Mouse (Mus musculus): Measurements from ENCODE around the gene Slitrk6. TPM values are rescaled to one million over a fixed set of nuclear protein-coding genes. Genes with fewer than 3 reads are reported as not detected.
A peak's percentile ranks its signal among the peaks of the same experiment; 100 is the strongest.

Slitrk6 gene
- polyA plus RNA-seq (2016; fragmentation: Nextera tagmentation; extraction: Ambion mirVana), result 11.4 and 12.5 TPM in 2 replicates

DNA sequence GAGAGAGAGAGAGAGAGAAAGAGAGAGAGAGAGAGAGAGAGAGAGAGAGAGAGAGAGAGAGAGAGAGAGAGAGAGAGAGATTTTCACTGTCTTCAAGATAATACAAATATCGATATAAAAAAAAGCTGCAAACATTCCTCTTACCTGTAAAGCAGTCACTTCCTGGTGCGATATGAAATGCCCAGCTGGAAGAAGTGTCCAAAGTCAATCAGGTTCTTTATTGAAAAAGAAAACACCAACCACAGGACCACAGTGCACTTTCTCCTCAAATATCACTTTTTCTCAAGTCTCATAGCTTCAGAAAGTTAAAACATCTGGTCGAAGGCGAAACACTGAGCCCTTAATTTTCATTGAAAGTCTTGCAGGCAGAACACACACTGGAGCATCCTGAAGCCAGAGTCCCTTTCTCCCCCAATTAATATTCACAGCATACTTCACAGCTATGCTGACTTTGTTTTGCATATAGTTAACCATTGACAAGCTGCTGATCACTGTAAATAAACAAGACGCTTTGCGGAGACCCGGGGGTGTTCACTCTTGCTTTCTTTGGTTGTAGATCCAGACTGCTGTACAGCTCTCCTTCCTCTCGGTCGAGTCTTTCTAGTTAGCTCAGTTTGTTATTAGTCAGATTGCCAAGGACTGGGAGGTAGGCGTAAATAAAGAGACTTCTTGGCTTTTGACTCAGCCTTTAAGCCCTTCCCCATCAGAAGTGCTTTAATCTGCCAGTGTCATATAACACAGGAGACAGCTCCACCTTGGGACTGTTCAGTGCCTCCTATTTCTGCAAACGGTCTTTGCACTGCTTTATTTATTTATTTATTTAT, at the start of gene Slitrk6:
Gene Slitrk6 (minus strand): TSS at position 666 of the 824 bp plus-strand sequence.
- Histone ChIP-seq H3K4me3 (peak within 1 kb of the TSS; percentile 54), H3K4me1 (peaks cover 13% of the 10 kb centered on the region), H3K27ac (replicated peaks) (peak within 1 kb of the TSS; percentile 87), H3K27me3 (replicated peaks; ENCODE audit: low read depth, poor library complexity, severe bottlenecking) (no peaks in the 10 kb centered on the region), H3K9me3 (peaks cover 11% of the 10 kb centered on the region; the same call in 1 of the 2 replicates), H3K36me3 (replicated peaks) (peaks cover 20% of the 10 kb centered on the region)
- DNase-seq (ENCODE audit: low spot score), result peak; percentile 29
- WGBS, result 35% methylated on average over 11 of the region's 11 CpGs

DNA sequence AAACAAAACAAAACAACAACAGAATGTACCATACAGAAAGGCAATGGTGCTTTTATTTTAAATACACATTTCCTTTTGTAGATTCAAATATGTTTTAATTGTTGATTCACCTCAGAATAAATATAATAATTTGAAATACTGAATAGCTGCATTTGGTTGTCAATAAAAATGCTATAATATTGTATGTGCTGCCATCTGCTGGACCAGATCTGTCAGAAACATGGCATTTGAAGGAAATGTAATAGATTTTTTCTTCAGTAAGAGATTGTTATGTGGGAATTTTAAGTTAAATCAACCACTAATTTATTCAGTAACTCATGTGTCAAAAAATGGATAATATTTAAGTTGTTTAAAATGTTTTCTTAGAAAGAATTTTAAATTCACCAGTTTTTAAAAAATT, 22.6 kb upstream of the Slitrk6 start:
- DNase-seq (ENCODE audit: low spot score), result no peak
- H3K9me3 ChIP-seq, result no peaks in the 10 kb centered on the region

DNA sequence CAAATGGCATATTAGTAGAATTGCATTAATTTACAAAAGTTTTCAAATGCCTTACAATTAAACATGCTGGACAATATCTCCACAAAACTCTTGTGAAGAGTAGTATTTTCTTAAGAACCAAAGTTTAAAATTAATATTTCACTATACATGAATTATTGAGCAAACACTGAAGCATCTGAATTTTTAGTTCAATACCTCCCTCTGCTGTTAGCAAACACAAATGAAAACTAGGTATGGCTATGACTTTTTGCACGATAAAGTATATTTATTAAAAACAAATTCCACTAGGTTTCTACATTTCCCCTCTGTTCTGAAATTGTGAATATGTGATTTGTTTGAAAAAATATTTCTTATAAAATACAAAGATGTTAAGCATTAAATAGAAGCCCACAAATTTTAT, 15.7 kb upstream of the Slitrk6 start:
- no peak for DNase-seq (ENCODE audit: low spot score)
- Histone ChIP-seq H3K4me1 (no peaks in the 10 kb centered on the region), H3K9me3 (no peaks in the 10 kb centered on the region), H3K36me3 (replicated peaks) (no peaks in the 10 kb centered on the region), H3K27me3 (replicated peaks; ENCODE audit: low read depth, poor library complexity, severe bottlenecking) (no peaks in the 10 kb centered on the region), H3K27ac (replicated peaks) (no peak overlapping the region), H3K4me3 (no peak overlapping the region)
- 88% methylated on average over 1 of the region's 1 CpGs for WGBS

More for the DNA sequence above, 22.6 kb upstream of the Slitrk6 start:
- no peaks in the 10 kb centered on the region for H3K4me1 ChIP-seq
- no peaks in the 10 kb centered on the region for H3K36me3 ChIP-seq (replicated peaks)
- H3K4me3 ChIP-seq, result no peak overlapping the region
- H3K27ac ChIP-seq (replicated peaks), result no peak overlapping the region
- no peaks in the 10 kb centered on the region for H3K27me3 ChIP-seq (replicated peaks; ENCODE audit: low read depth, poor library complexity, severe bottlenecking)

DNA sequence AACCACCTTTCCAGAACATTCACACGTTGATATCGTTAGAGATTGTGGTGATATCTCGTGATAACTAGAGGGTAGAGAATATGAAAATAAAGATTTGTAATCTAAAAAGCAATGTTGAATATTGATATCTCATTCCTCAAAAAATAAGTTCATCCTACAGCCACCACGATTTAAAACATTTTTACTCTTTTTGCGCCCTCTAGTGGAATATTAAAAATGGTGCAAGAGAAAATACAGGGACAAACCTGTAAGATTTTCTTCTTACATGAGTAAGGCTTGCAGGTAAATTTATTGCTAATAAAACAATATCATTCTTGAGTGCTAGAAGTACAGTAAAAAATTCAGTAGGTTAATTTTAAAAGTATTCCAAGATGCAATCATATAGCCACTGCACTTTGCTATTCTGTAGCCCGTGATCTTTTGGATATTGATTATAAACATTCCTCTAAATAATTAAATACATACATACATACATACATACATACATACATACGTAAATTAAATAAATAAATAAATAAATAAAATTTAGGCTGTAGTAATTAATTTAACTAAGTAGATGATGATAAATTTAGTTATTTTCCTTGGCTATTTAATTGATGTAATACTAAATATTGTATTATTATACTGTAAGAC, 7.8 kb upstream of the Slitrk6 start:
- DNase-seq (ENCODE audit: low spot score), result no peak
- no peaks in the 10 kb centered on the region for H3K27me3 ChIP-seq (replicated peaks; ENCODE audit: low read depth, poor library complexity, severe bottlenecking)
- H3K27ac ChIP-seq (replicated peaks), result no peak overlapping the region
- H3K36me3 ChIP-seq (replicated peaks), result no peaks in the 10 kb centered on the region
- no peaks in the 10 kb centered on the region for H3K4me1 ChIP-seq
- 18% methylated on average over 7 of the region's 7 CpGs for WGBS
- no peak overlapping the region for H3K4me3 ChIP-seq
- H3K9me3 ChIP-seq, result no peaks in the 10 kb centered on the region

DNA sequence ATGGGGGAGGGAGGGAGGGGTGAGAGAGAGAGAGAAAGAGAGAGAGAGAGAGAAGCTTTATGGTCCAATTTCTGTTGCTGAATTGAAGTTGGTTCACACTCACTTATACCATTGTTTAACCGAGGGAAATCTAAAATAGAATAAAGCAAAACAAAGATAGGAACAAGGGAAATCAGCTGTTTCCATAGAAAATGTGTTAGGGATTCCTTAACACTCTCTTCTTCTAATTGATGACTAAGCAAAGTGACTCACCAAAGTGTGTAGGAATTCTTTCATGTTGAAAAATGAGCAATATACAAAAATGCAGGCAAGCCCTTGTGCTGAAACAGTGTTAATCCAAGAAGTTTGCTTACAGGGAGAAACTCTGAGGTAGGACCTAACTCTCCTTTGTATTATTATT, 6.0 kb upstream of the Slitrk6 start:
- 68% methylated on average over 1 of the region's 1 CpGs for WGBS
- no peak overlapping the region for H3K27ac ChIP-seq (replicated peaks)

DNA sequence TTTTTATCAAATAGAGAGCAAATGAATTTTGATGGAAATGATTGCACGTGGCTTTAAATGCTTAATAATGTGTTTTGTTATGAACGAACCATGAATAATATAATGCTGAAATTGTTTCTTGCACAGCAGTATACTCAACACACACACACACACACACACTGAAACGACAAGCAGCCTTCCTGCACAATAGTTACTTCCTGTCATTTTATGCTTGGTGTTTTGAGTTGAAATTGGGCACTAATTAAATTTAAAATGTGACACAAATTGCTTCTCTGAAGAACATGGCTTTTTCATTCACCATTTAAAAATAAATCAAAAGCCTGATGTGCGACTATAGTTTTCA, 330 bp upstream of the Slitrk6 start:
- DNase-seq (ENCODE audit: low spot score), result no peak
- WGBS, result 49% methylated on average over 4 of the region's 4 CpGs
- no peak overlapping the region for H3K27ac ChIP-seq (replicated peaks)

More for the DNA sequence above, 6.0 kb upstream of the Slitrk6 start:
- H3K4me1 ChIP-seq, result no peaks in the 10 kb centered on the region
- no peaks in the 10 kb centered on the region for H3K27me3 ChIP-seq (replicated peaks; ENCODE audit: low read depth, poor library complexity, severe bottlenecking)
- H3K36me3 ChIP-seq (replicated peaks), result no peaks in the 10 kb centered on the region
- H3K9me3 ChIP-seq, result no peaks in the 10 kb centered on the region
- no peak overlapping the region for H3K4me3 ChIP-seq
- no peak for DNase-seq (ENCODE audit: low spot score)

DNA sequence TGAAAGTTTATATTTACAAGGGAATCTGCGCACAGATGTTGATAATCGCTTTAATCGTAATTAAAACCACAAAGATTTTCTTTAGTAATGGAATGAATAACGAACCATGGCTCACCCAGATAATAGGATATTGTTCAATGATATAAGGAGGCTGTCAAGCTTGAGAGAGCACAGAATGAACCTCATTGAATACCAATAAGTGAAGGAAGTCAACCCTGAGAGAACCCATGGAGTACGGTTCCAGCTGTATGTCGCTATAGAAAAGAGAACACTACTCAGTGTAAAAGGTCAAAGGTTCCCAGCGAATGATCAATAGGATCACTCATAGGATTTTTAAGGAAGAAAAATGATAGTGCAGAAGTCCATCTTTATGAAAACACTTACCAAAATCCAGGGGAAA, 15.1 kb downstream of the Slitrk6 start:
- no peak overlapping the region for H3K4me3 ChIP-seq
- no peaks in the 10 kb centered on the region for H3K27me3 ChIP-seq (replicated peaks; ENCODE audit: low read depth, poor library complexity, severe bottlenecking)
- 35% methylated on average over 7 of the region's 7 CpGs for WGBS
- no peak overlapping the region for H3K27ac ChIP-seq (replicated peaks)
- no peaks in the 10 kb centered on the region for H3K9me3 ChIP-seq
- H3K4me1 ChIP-seq, result no peaks in the 10 kb centered on the region
- no peaks in the 10 kb centered on the region; the same call in 1 of the 2 replicates for H3K36me3 ChIP-seq (replicated peaks)
- no peak for DNase-seq (ENCODE audit: low spot score)

More for the DNA sequence above, 330 bp upstream of the Slitrk6 start:
- Histone ChIP-seq H3K9me3 (peaks cover 8% of the 10 kb centered on the region; the same call in 1 of the 2 replicates), H3K36me3 (replicated peaks) (peaks cover 15% of the 10 kb centered on the region), H3K4me1 (peaks cover 13% of the 10 kb centered on the region), H3K27me3 (replicated peaks; ENCODE audit: low read depth, poor library complexity, severe bottlenecking) (no peaks in the 10 kb centered on the region), H3K4me3 (peak overlapping the region; percentile 54)

DNA sequence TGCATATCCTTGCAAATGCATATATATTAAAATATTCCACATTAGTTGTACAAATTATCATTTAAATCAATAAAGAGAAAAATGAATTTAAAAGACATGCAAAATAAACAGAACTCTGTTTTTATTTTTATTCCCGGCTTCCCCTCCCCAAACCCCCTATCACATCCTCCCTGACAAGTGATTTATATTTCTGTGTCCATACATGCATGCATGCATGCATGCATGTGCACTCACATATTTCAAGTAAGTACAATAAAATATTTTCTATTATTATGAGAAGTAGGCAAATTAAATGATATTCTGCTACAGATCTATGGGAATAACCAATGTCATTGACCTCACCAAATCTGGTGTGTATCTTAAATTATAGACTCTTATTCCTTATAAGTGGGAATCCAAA, 15.6 kb downstream of the Slitrk6 start:
- H3K27me3 ChIP-seq (replicated peaks; ENCODE audit: low read depth, poor library complexity, severe bottlenecking), result no peaks in the 10 kb centered on the region
- H3K9me3 ChIP-seq, result no peaks in the 10 kb centered on the region
- no peaks in the 10 kb centered on the region for H3K36me3 ChIP-seq (replicated peaks)
- 93% methylated on average over 1 of the region's 1 CpGs for WGBS
- no peaks in the 10 kb centered on the region for H3K4me1 ChIP-seq
- H3K4me3 ChIP-seq, result no peak overlapping the region
- DNase-seq (ENCODE audit: low spot score), result no peak
- no peak overlapping the region for H3K27ac ChIP-seq (replicated peaks)

DNA sequence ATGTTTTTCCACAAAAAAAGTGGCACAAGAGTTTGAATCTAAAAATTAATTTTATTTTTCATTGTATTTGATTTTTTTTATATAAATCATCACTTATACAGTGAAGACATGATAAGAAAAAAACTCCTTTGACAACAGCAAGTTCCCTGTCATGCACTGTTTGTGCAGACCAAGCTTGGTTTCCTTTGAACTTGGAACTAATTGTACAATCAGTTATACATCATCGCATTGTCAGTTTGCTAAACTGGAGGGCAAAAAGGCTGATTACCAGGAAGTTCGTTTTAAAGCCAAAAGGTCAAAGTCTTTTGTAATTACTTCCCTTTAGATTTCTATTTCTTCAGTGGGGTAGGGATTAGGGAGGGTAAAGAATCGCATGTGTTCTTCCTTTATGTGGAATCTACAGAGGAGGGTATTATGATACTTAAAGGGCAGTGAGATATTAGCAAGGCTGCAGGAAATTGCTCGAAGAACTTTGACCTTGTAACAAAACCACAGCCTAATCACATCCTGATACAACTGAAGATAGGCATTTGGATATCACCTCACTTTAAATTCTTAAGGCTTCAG, 26.5 kb downstream of the Slitrk6 start:
- Histone ChIP-seq H3K4me1 (peaks cover 15% of the 10 kb centered on the region), H3K9me3 (no peaks in the 10 kb centered on the region), H3K27me3 (replicated peaks; ENCODE audit: low read depth, poor library complexity, severe bottlenecking) (no peaks in the 10 kb centered on the region), H3K36me3 (replicated peaks) (no peaks in the 10 kb centered on the region), H3K27ac (replicated peaks) (no peak overlapping the region), H3K4me3 (no peak overlapping the region)
- WGBS, result 18% methylated on average over 4 of the region's 4 CpGs
- DNase-seq (ENCODE audit: low spot score), result no peak

DNA sequence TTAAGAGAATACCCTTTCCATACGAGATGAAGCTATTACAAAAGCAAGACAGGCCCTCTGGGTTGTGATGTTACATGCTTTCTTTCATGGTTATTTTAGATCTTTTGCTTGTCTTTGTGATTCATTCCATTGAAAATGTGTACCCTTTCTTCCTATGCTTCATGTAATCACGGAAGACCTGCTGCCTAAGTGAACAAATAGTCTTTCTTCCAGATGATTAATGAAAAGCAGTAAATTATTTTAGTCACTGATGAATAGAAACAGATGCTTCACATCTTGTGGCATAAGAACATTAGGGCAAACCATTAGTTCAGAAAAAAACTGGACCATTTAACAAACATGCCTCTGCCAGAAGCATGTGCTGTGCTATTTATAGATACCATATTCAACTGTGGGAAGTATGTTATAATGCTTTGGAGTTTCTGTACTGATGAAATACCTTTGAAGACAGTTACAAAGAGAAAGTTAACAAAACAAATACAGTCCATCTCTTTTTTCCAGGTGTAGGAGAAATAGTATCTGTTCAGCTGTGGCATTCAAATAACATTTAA, 30.8 kb downstream of the Slitrk6 start:
- Histone ChIP-seq H3K4me3 (no peak overlapping the region), H3K36me3 (replicated peaks) (no peaks in the 10 kb centered on the region), H3K4me1 (peaks cover 15% of the 10 kb centered on the region), H3K9me3 (no peaks in the 10 kb centered on the region), H3K27ac (replicated peaks) (no peak overlapping the region), H3K27me3 (replicated peaks; ENCODE audit: low read depth, poor library complexity, severe bottlenecking) (no peaks in the 10 kb centered on the region)
- WGBS, result 33% methylated on average over 2 of the region's 2 CpGs
- DNase-seq (ENCODE audit: low spot score), result no peak

Measured in embryonic facial prominence, embryonic 10.5 days (tissue).